Mouse (Mus musculus) heart, adult 8-10 months (tissue): ENCODE data around the gene Lsr. TPM values are rescaled to one million over a fixed set of nuclear protein-coding genes. Genes with fewer than 3 reads are reported as not detected.
"Not testable (repeated sequence)": the region's sequence is repeated elsewhere in the genome, so short reads cannot be mapped to it uniquely, and the experiment has no call there.

ENCODE experiments used
- DNase-seq: peaks from one replicate; pipeline ENCODE4 v3.0.0; 2022; ENCODE audit warnings: low spot score
- total RNA-seq, 4 experiments: library from RNA; stranded (reverse); gene quantifications; 2 replicates each; pipeline ENCODE4 v1.2.4; 2022

Lsr gene
- total RNA-seq, 4 experiments from 2014 or later = 2.6 to 3.8 (median 3.1) TPM

- not testable (repeated sequence) for DNase-seq
These were observed 37.7 kb downstream of the Lsr start for GRCm38 (mm10) chr7:30935422-30936099.

GRCm38 (mm10) chr7:30924581-30924980 lies 48.7 kb downstream of the Lsr start, which contains the start of gene Hamp2:
TSS of gene Hamp2 (minus strand) at chr7:30924681.
- not testable (repeated sequence) for DNase-seq

- no peak for DNase-seq
These were observed 49.2 kb downstream of the Lsr start for GRCm38 (mm10) chr7:30924071-30924470.

GRCm38 (mm10) chr7:30922490-30922889 lies 50.8 kb downstream of the Lsr start:
- not testable (repeated sequence) for DNase-seq

- DNase-seq = no peak
These were observed 53.0 kb downstream of the Lsr start for GRCm38 (mm10) chr7:30920217-30920616.

- no peak for DNase-seq
These were observed 56.0 kb downstream of the Lsr start for GRCm38 (mm10) chr7:30917219-30917618.

GRCm38 (mm10) chr7:30916713-30917112 lies 56.6 kb downstream of the Lsr start:
- no peak for DNase-seq

GRCm38 (mm10) chr7:30914732-30915131 lies 58.5 kb downstream of the Lsr start, which contains the start of gene Mag:
TSS of gene Mag (minus strand) at chr7:30914873.
- DNase-seq = no peak

- DNase-seq = no peak
These were observed 63.5 kb downstream of the Lsr start for GRCm38 (mm10) chr7:30909773-30910172.

- DNase-seq = no peak
These were observed 64.3 kb downstream of the Lsr start for GRCm38 (mm10) chr7:30908992-30909431.

GRCm38 (mm10) chr7:30908277-30908991 lies 64.8 kb downstream of the Lsr start:
- no peak for DNase-seq

Other genes starting within 250 kb of the Lsr start
- 100 to 1,000 TPM; 229 to 268 (median 258) TPM for gene Tmem147, start 243.9 kb downstream of the Lsr start, total RNA-seq
- not detected for gene Gapdhs, start 229.8 kb downstream of the Lsr start, total RNA-seq
- gene Sbsn, start 222.0 kb downstream of the Lsr start, total RNA-seq = 1 to 10 TPM; 1.3 to 4.6 (median 3.0) TPM
- gene Dmkn, start 209.7 kb downstream of the Lsr start, total RNA-seq = 1 to 10 TPM in 3 of 4 experiments, under 1 TPM in 1; 0.82 to 1.7 (median 1.4) TPM
- not detected for gene Krtdap, start 185.6 kb downstream of the Lsr start, total RNA-seq
- under 1 TPM in 2 of 4 experiments, not detected in 2; 0.25 to 0.46 TPM for gene Ffar2, start 149.7 kb downstream of the Lsr start, total RNA-seq
- gene Ffar3, start 117.3 kb downstream of the Lsr start, total RNA-seq = not detected
- gene Ffar1, start 111.9 kb downstream of the Lsr start, total RNA-seq = not detected
- 1 to 10 TPM in 1 of 4 experiments, under 1 TPM in 3; 0.52 to 1.0 (median 0.71) TPM for gene Cd22, start 93.1 kb downstream of the Lsr start, total RNA-seq
- gene Mag, start 58.6 kb downstream of the Lsr start, total RNA-seq = not detected
- gene Hamp2, start 48.8 kb downstream of the Lsr start, total RNA-seq = 1 to 10 TPM; 3.6 to 9.2 (median 5.7) TPM
- gene Hamp, start 29.4 kb downstream of the Lsr start, total RNA-seq = 10 to 100 TPM in 3 of 4 experiments, 1 to 10 TPM in 1; 9.3 to 31.5 (median 13.6) TPM
- gene Usf2, start 16.7 kb downstream of the Lsr start, total RNA-seq = 100 to 1,000 TPM; 102 to 121 (median 107) TPM
- under 1 TPM in 2 of 4 experiments, not detected in 2; 0.25 TPM for gene Fam187b, start 326 bp upstream of the Lsr start, total RNA-seq
- 10 to 100 TPM; 22.7 to 35.0 (median 28.4) TPM for gene Fxyd5, start 69.0 kb upstream of the Lsr start, total RNA-seq
- gene Fxyd7, start 78.0 kb upstream of the Lsr start, total RNA-seq = 1 to 10 TPM in 2 of 4 experiments, under 1 TPM in 2; 0.49 to 1.5 (median 1.1) TPM
- gene Fxyd1, start 83.7 kb upstream of the Lsr start, total RNA-seq = 1,000 to 10,000 TPM in 2 of 4 experiments, 100 to 1,000 TPM in 2; 843 to 1,156 (median 1,037) TPM
- 1 to 10 TPM; 2.6 to 3.8 (median 3.4) TPM for gene Lgi4, start 85.9 kb upstream of the Lsr start, total RNA-seq
- 1 to 10 TPM in 2 of 4 experiments, under 1 TPM in 2; 0.71 to 4.8 (median 1.6) TPM for gene Fxyd3, start 103.2 kb upstream of the Lsr start, total RNA-seq
- 1 to 10 TPM; 2.2 to 3.7 (median 2.6) TPM for gene Hpn, start 141.8 kb upstream of the Lsr start, total RNA-seq
- gene Scn1b, start 153.5 kb upstream of the Lsr start, total RNA-seq = 10 to 100 TPM; 36.1 to 54.8 (median 38.3) TPM
- gene Gramd1a, start 182.4 kb upstream of the Lsr start, total RNA-seq = 10 to 100 TPM; 26.6 to 42.2 (median 33.0) TPM